Mouse (Mus musculus): ENCODE results near the gene Aqp3.
"Not testable (repeated sequence)": the region's sequence is repeated elsewhere in the genome, so short reads cannot be mapped to it uniquely, and the experiment has no call there.

Gene Aqp3

DNA sequence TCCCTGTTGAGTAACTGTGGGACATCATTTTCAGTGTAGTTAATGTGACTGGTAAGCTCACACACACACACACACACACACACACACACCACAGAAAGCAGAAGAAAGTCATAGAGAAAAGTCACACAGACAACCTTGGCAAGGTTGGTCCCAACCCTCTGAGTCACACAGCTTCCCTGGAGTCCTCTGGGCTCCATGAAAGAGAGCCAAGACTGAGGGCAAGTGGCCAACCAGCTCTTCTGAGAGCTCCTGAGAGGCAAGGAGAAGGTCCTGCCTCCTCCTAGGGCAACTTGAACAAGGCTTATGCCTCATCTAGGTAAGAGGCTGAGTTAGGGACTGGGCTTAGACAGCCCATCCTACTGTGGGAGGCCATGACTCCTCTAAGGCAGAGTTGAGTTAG is 4.9 kb upstream of the Aqp3 start:
- no peak for DNase-seq (ENCODE audit: low spot score in 2 of 2)

DNA sequence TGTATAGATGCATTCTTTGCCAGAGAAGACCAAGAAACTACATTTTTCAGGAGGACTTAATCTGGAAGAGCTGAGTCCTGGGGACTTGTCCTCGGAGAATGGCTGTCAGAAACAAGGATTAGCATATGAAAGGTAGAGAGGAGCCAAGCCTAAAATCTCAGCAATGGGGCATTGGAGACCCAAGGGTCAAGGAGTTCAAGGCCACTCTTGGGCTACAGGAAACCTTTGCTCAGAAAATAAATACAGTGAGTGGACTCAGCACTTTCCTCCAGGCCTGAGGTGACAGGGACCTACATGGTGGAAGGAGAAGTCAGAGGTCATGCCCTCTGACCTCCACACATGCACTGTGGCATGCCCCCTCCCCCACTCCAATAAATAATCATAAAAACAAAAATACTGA is 3.0 kb upstream of the Aqp3 start:
- DNase-seq (ENCODE audit: low spot score in 2 of 2), result no peak

- DNase-seq (ENCODE audit: low spot score in 2 of 2), result no peak
These were observed 581 bp upstream of the Aqp3 start for GRCm38 (mm10) chr4:41098577-41098951.

DNA sequence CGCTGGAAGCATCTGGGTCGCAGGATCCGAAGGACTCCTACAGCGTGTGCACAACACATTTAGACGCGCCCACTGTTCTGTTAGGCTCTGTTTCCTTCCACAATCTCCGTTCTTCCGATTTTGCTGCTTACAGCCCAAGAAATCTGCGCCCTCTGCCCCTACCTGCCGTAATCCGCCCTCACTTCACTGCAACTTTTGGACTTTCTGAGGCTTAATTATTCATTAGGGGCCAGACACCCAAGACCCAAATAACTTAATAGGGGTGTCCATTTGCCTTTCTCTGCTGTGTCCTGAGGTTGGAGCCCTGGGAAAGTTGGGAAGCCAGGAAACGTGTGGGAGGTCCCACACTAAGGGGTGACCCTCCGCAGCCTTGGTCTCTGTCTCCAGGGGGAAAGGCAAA is 602 bp downstream of the Aqp3 start:
- no peak for DNase-seq (ENCODE audit: low spot score in 2 of 2)

DNA sequence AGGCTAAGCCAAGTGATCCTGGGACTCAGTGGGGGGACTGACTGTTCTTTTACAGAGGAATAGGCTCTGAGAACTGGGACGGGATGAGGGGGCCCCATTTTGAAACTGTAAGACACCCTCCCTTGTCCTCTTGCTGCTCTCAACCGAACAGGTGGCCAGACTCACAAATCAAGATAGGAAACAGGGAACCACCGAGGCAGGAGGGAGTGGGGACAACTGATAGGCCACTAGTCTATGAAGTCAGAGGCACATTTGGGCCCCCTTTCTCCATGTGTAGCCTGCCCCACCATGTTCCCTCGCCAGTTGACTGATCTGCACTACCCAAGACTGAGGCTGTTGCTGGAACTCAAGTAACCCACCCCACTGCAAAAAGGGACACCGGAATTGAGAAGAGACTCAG is 1.2 kb downstream of the Aqp3 start:
- DNase-seq (ENCODE audit: low spot score in 2 of 2), result no peak

DNA sequence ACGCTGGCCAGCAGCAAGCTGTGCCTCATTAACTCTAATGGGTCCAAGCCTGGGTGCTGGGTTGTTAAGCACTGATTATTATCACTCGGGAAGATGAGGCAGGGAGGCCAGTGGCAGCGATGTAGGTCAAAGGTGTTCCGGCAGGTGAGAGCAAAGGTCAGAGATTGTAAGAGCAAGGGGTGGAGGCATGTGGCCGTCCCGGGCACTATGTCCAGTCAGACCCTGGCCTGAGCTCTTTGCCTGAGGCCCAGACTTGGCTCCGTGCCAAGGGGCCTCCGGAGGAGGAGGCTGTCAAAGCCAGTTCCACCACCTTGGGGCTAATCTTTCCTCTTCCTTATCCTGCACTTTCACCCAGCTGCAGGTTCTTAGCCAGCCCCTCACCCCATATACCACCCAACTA is 1.8 kb downstream of the Aqp3 start:
- DNase-seq (ENCODE audit: low spot score in 2 of 2), result peak; percentile 60 to 64

DNA sequence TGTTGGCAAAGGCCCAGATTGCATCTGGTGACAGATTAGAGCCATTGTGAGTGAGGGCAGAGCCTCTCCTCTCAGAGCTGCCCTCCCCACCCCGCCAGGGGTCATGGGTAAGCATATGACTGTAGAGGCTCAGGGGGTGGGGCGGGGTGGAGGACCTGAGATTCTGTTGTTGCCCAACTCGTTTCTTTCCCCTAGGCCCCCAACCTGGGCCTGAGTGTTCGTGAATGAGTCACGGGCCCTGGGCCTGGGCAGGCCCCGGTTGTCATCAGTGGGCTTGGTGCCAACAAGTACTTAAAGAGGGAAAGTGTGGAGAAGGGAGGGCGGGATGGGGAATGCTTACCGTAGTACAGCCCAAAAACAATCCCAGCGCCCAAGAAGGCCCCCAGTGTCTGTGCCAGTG is 3.6 kb downstream of the Aqp3 start:
- peak; percentile 62 to 78 for DNase-seq (ENCODE audit: low spot score in 2 of 2)

- DNase-seq (ENCODE audit: low spot score in 2 of 2), result no peak
These were observed 5.0 kb downstream of the Aqp3 start for GRCm38 (mm10) chr4:41092958-41093357.

DNA sequence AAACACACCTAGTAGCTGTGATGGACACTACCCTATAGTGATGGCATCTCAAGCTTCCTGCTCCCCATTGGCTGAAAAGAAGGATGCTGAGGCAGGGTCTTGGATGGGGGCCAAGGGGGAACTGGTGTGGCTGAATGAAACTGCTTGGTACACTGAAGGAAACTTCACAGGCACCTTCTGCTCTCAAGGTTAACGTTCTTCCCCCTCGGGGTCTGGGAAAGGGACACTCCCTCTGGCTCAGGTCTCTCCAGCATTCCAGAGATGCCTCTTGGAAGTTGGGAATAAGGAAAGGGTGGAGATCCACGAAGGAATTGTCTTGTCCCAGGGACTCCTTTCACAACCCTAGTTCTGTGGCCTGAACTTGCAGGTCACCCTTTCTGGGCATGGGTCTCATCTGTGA is 6.6 kb downstream of the Aqp3 start:
- DNase-seq (ENCODE audit: low spot score in 2 of 2), result no peak

GRCm38 (mm10) chr4:41089705-41090104 is 8.3 kb downstream of the Aqp3 start:
- DNase-seq (ENCODE audit: low spot score in 2 of 2), result no peak

- DNase-seq (ENCODE audit: low spot score in 2 of 2), result no peak
These were observed 8.8 kb downstream of the Aqp3 start for GRCm38 (mm10) chr4:41089189-41089588.

GRCm38 (mm10) chr4:41087459-41088298 is 10.3 kb downstream of the Aqp3 start:
- DNase-seq (ENCODE audit: low spot score in 2 of 2), result no peak

GRCm38 (mm10) chr4:41086947-41087346 is 11.0 kb downstream of the Aqp3 start:
- no peak for DNase-seq (ENCODE audit: low spot score in 2 of 2)

DNA sequence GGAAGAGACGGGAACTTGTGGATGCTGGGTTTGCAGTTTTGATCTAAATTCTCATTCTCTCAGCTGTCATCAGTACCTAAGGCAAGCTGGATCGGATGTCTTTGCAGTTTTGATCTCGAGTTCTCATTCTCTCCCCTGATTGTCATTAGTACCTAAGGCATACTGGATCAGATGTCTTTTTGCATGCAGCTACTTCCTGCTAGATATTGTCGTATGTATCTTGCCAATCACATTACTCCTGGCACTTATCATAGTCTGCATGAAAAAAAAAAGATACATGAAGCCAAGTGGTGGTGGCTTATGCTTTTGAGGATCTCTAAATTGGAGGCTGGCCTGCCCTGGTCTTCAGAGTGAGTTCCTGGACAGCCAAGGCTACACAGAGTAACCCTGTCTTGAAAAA is 13.2 kb downstream of the Aqp3 start:
- no peak for DNase-seq (ENCODE audit: low spot score in 2 of 2)

GRCm38 (mm10) chr4:41082803-41083202 is 15.2 kb downstream of the Aqp3 start:
- DNase-seq (ENCODE audit: low spot score in 2 of 2), result not testable (repeated sequence)

GRCm38 (mm10) chr4:41081733-41082132 is 16.2 kb downstream of the Aqp3 start:
- no peak for DNase-seq (ENCODE audit: low spot score in 2 of 2)

DNA sequence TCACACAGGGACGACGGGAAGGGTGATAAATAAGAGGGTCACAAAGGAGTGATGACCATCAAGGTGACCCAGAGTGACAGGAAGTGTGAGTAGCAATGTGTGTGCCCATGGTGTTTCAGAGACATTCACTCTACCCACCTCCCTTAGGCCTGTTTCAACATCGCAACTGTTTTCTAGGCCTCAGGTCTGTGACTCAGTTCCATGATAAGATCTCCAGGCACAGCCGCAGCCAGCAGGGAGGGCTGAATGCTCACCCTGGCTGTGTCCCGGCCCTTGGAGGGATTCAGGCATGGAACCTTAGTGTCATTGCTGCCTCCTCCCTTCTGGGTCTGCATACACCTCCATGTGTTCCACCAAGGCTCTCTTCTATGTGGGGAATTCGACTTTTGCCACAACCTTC is 19.3 kb downstream of the Aqp3 start:
- DNase-seq (ENCODE audit: low spot score in 2 of 2), result peak in 1 of 2 experiments; percentile 67

DNA sequence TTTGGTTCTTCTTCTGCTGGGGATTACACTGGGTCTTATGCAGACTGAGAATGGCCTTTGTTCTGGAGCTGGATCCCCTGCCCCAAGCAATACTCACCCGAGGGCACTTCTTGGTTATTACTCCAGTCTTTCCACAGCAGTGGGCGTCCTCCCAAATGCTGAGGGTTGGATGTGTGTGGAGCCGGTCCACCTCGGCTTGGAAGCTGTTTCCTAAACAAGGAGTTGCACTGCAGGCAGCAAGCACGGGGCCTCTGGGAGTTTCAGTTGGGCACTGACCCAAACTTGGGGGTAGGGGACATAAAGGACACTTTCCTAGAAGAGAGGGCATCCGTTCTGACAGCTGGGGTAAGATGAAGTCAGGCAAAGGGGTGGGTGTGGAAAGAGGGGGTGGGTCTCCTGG is 23.5 kb downstream of the Aqp3 start:
- no peak for DNase-seq (ENCODE audit: low spot score in 2 of 2)

- peak in 1 of 2 experiments; percentile 60 for DNase-seq (ENCODE audit: low spot score in 2 of 2)
These were observed 24.8 kb downstream of the Aqp3 start for GRCm38 (mm10) chr4:41073008-41073817.

DNA sequence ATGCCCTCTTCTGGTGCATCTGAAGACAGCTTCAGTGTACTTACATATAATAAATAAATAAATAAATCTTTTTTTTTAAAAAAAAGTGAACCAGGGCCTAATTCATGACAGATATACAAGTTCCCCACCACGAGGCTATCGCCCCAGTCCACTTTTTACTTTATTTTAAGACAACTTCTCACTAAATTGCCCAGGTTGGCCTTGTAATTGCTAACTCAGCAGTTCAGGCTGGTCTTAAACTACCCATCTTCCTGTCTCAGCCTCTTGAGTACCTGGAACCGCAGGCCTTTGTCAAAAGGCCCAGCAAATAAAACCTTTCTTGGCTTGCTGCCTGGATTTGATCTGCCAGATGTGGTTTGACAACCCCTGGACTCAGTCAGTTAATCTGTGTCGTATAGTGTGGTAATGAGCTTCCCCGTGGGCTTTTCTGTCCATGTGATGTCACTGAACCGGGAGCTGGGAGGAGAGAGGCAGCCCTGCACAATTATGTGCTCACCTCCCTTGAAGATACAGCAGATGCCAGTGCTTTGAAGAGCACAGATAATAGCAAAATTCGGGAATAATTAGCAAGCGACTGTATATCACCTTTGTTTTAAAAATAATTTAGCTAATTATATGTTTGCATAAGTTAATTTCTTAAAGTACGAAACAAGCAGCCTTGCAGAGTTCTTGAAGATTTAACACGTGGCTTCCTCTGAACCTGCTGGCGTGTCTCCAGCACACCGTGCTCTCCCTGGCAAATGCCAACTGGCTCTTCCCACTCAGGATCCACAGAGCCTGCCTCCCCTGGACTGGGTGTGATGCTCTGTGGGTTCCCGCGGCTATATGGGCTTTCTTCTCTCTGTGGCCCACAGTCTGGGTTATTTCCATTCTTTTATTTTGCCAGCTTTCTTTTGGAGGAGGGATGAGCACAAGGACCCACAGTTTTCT is 26.2 kb downstream of the Aqp3 start:
- no peak for DNase-seq (ENCODE audit: low spot score in 2 of 2)

DNA sequence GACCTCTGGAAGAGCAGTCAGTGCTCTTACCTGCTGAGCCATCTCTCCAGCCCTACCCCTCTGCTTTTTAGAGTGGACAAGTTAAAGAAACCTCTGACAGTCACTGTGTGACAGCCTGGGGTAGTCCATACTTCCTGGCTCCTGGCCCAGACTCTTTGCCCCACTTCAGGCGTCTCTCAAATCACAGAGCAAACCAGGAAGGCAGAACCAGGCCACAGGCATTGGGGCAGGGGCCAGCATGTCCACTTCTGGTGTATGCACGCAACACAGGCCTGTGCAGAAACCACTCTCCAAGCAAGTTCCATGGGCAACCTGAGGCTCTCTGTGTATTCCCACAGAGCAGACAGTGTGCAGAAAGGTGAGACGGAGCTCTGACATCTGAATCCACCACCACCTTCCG is 32.8 kb downstream of the Aqp3 start:
- peak; percentile 50 to 82 for DNase-seq (ENCODE audit: low spot score in 2 of 2)

All from urinary bladder, adult 18-20 months (tissue).